ENCODE assay signal across 8 mouse cellular contexts in genomic region chr16:31003592-31004320, GRCm38 (mm10).
DNase-seq lines count a peak whose midpoint lies in the region; ATAC-seq and TF ChIP-seq lines count a peak whose summit lies in the region.
"Not testable (repeated sequence)": the region's sequence is repeated elsewhere in the genome, so short reads cannot be mapped to it uniquely, and the experiment has no call there.

No protein-coding gene starts in this region.

- not testable (repeated sequence) for TF ChIP-seq POLR2A in lung, adult 2 months (IDR thresholded peaks at IDR 0.05; ENCODE audit: borderline replicate concordance, extremely low read depth, low read depth, low read length)

- H3K27ac ChIP-seq in embryonic facial prominence, embryonic 12.5 days; midbrain, postnatal 0 days (ENCODE audit: low read depth, low read length): not testable (repeated sequence)
- peak overlapping the region; percentile 26; the same call in 1 of the 2 replicates for H3K27ac ChIP-seq in hindbrain, embryonic 16.5 days (ENCODE audit: low read depth, low read length)

- peak; percentile 13; the same call in 1 of the 2 replicates for ATAC-seq in embryonic facial prominence, embryonic 12.5 days (ENCODE audit: insufficient number of reproducible peaks, insufficient read depth, low FRiP score, low TSS enrichment)
- ATAC-seq in hindbrain, embryonic 16.5 days = peak; percentile 28; the same call in 1 of the 2 replicates
- 0 out of 2 replicates have a peak, but pooled peaks have one; percentile 44 for ATAC-seq in midbrain, postnatal 0 days (ENCODE audit: low FRiP score)

- H3K4me1 ChIP-seq in embryonic facial prominence, embryonic 12.5 days = peaks cover 19% of the 10 kb centered on the region
- H3K4me1 ChIP-seq in hindbrain, embryonic 16.5 days (ENCODE audit: control insufficient read depth, insufficient read depth, low read depth, low read length) = peaks cover 29% of the 10 kb centered on the region
- peaks cover 20% of the 10 kb centered on the region for H3K4me1 ChIP-seq in lung, adult 2 months (ENCODE audit: control insufficient read depth, insufficient read depth, low read length)
- not testable (repeated sequence) for H3K4me1 ChIP-seq in midbrain, postnatal 0 days (ENCODE audit: insufficient read depth, low read length)

- TF ChIP-seq CTCF in lung, adult 2 months (IDR thresholded peaks at IDR 0.05; ENCODE audit: insufficient read depth, low read length); midbrain, postnatal 0 days (IDR thresholded peaks at IDR 0.05): not testable (repeated sequence)

- not testable (repeated sequence) for H3K9me3 ChIP-seq in embryonic facial prominence, embryonic 12.5 days; hindbrain, embryonic 16.5 days (ENCODE audit: control insufficient read depth, low read length); midbrain, postnatal 0 days (ENCODE audit: low read length)

- 7% methylated on average over 10 of the region's 10 CpGs for WGBS in embryonic facial prominence, embryonic 12.5 days
- 12% methylated on average over 10 of the region's 10 CpGs for WGBS in hindbrain, embryonic 16.5 days
- WGBS in lung, adult 2 months = 9% methylated on average over 10 of the region's 10 CpGs
- WGBS in midbrain, postnatal 0 days = 22% methylated on average over 10 of the region's 10 CpGs

- H3K27me3 ChIP-seq in embryonic facial prominence, embryonic 12.5 days; hindbrain, embryonic 16.5 days (replicated peaks; ENCODE audit: control insufficient read depth, insufficient read depth, low read length); midbrain, postnatal 0 days (ENCODE audit: insufficient read depth, low read length): not testable (repeated sequence)

- not testable (repeated sequence) for H3K4me3 ChIP-seq in embryonic facial prominence, embryonic 12.5 days; hindbrain, embryonic 16.5 days (ENCODE audit: low read length); lung, adult 2 months (replicated peaks; ENCODE audit: extremely low read depth, low read depth, low read length); midbrain, postnatal 0 days (ENCODE audit: low read depth, low read length)

- H3K36me3 ChIP-seq in embryonic facial prominence, embryonic 12.5 days; hindbrain, embryonic 16.5 days (ENCODE audit: control insufficient read depth, insufficient read depth, low read length); midbrain, postnatal 0 days (ENCODE audit: insufficient read depth, low read length): not testable (repeated sequence)

- H3K4me2 ChIP-seq in embryonic facial prominence, embryonic 12.5 days (replicated peaks) = peak overlapping the region; percentile 16
- H3K4me2 ChIP-seq in hindbrain, embryonic 16.5 days (ENCODE audit: low read length) = peak overlapping the region; percentile 5; the same call in 1 of the 2 replicates
- not testable (repeated sequence) for H3K4me2 ChIP-seq in midbrain, postnatal 0 days (ENCODE audit: low read depth, low read length, poor library complexity, severe bottlenecking)

- H3K9ac ChIP-seq in embryonic facial prominence, embryonic 12.5 days; hindbrain, embryonic 16.5 days (ENCODE audit: low read depth, low read length); midbrain, postnatal 0 days (replicated peaks; ENCODE audit: low read length, poor library complexity, severe bottlenecking): not testable (repeated sequence)

- peak; percentile 19 for DNase-seq in MN1 (ENCODE audit: low spot score)
- peak; percentile 76 for DNase-seq in heart, adult 9 months (ENCODE audit: low spot score in 2 of 2)
- peak; percentile 63 to 73 for DNase-seq in kidney, postnatal 36 days
- DNase-seq in lung, adult 2 months = peak; percentile 50
- peak; percentile 39 for DNase-seq in midbrain, postnatal 0 days (ENCODE audit: low spot score)
- peak; percentile 38 for DNase-seq in thymus, postnatal 25 days

Comparison
In these comparisons a context has a peak if more than half of its experiments do, and no peak if none do; other contexts are left out.
1. DNase-seq: peak in every context shown above with its lines; median percentile 76 in heart, adult 9 months; 68 in kidney, postnatal 36 days; 50 in lung, adult 2 months; 39 in midbrain, postnatal 0 days; 38 in thymus, postnatal 25 days; 19 in MN1.